Mouse (Mus musculus) heart, adult 2 months (tissue): Measurements from ENCODE around the gene Fam124a.

Experiments used
- CTCF ChIP-seq: fragments of 200-600 bp; IDR thresholded peaks from 2 replicates; pipeline ENCODE4 v1.8.1; 2022; ENCODE audit warnings: antibody characterized with exemption, mild to moderate bottlenecking, moderate library complexity
- EP300 ChIP-seq: fragments of 200-500 bp; IDR thresholded peaks from 2 replicates; pipeline ENCODE4 v1.6.1; 2011; ENCODE audit warnings: low read depth, low read length, control low read depth; ENCODE audit not compliant: insufficient read depth
- POLR2A ChIP-seq: fragments of 200-500 bp; IDR thresholded peaks from 2 replicates; pipeline ENCODE4 v1.6.1; 2011; ENCODE audit warnings: mild to moderate bottlenecking, low read depth, low read length, control low read depth; ENCODE audit not compliant: insufficient read depth

GRCm38 (mm10) chr14:62561875-62562748 lies 6.6 kb downstream of the Fam124a start:
- TF ChIP-seq EP300 = no peak
- no peak for TF ChIP-seq CTCF
- no peak for TF ChIP-seq POLR2A
